Mouse (Mus musculus) lung, postnatal 4 days (tissue): ENCODE results near the gene Cend1.

Experiments
- DNase-seq, 2 experiments: peaks; one replicate each; pipeline ENCODE4 v3.0.0; 2021

The Cend1 gene

DNA sequence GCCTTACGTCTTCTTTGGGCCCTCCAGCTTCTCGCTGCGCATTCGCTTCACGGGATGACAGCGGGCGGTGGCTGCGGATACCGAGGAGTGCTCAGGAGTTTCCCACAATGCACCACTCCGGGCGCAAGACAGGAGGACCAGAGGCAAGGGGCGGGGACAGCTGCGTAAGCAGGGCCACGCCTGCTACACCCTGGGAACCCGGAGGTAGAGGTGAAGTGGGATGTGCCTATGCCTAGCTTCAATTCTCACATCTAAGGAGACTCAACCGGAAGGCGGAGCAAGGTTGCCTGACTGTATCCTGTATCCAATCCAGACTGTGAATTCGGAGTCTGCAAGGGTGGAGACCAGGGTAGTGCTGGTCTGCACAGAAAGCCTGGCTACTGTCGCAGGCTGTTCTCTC lies at the start of gene Cend1:
Cend1 (minus strand) TSS at position 182 of the 400 bp plus-strand sequence.
- peak; percentile 44 to 56 for DNase-seq

DNA sequence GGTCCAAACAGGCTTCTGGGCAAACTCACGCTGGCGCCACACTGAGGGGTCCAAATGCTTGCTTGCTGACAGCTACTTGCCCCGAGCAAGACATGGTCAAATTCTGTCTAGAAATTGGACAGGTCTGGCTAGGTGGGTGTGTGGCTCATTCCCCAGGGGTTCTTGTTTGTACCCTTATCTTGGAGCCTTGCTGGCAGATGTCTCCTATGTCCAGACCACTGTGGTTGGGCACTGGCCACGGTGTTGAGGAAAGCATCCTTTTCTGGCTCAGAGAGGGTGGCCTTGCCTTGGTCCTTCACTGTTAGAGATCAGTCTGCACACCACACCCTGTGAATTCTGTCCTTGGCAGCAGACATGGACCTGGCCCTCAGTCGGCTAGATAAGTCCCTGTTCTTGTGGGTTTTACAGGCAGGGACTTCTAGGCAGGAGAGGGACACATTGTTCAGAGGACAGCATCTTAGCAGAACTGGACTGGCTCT lies 49.0 kb upstream of the Cend1 start:
- DNase-seq = no peak

DNA sequence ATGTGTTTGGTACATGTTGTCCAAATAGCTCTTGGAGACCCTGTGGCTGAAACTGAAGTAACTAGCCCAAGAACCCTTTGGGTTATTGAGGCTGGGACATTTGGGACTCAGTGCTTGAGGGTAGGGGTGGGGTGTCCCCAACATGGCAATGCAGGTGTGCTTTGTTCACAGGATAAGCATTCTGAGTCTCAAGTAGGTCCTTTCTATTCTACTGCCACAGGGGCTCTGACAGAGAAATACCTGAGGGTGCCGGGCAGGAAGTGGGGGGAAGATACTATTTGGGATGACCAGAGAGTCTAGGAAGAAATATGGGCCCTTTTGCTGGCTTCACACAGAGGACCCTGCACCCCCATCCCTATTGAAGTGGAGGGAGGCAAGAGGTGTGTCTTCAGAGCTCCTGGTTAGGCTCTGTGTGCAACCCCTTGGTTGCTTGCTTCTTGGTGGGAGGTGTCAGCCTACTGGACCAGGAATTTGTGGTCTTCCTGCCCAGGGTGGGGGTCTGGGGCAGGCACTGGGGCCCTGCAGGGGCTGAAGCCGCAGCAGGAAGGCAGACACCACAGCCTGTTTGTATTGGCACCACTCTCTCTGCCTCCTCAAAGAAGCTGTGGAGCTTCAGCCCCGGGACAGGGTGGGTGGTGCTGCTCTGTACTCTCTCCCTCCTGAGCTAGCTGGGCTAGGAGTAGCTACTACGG lies 48.4 kb upstream of the Cend1 start:
- DNase-seq = peak in 1 of 2 experiments; percentile 63

DNA sequence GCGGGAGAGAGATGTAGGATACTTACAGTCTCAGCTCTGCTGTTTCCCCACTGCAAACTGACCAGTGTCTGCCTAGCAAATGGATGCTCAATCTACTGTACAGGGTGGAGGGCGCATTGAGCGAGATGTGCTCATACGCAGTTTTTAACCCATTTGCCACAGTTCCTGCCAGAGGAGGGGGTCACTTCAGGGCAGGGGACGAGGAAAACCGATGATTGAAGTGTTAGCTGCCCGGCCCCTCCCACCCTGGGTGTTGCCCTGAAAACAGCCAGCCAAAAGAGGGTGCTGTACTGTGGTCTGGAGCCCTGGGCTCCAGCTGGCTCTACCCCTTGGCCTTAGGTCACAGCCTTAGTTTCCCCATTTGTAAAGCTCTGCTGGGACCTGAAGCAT lies 47.7 kb upstream of the Cend1 start:
- peak; percentile 61 to 74 for DNase-seq

DNA sequence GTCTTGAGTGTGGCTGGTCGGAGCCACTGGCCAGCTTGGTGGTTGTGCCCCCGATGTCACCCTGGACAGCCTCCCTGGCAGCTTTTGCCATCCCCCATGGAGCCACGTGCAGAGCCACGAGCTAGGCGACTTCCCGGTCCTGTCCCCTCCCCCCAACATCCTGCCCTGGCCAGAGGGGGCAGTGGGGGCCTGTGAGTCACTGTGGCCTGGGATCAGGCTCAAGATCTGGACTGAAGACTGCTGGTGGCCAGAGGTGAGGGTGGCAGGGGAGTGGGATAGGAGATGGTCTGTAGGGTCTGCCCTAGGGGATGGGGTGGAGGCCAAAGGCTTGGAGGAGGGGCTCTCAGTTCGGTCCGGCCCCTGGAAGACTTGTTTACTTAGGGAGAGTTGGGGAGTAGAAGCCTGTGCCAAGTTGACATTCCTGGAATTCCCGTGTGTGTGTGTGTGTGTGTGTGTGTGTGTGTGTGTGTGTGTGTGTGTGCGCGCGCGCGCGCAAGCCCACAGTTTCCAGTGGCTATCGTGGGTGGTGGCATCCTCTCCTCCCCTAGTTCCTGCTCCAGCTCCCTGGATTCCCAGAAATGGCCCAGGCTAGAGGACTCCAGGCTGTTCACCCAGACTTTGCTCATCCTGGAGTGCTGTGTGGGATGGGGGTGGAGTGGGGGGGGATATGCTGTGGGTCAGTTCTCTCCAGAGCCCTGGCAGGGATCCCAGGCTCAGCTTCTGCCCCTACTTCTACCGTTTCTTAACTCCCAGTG lies 47.1 kb upstream of the Cend1 start:
- peak; percentile 91 to 93 for DNase-seq

DNA sequence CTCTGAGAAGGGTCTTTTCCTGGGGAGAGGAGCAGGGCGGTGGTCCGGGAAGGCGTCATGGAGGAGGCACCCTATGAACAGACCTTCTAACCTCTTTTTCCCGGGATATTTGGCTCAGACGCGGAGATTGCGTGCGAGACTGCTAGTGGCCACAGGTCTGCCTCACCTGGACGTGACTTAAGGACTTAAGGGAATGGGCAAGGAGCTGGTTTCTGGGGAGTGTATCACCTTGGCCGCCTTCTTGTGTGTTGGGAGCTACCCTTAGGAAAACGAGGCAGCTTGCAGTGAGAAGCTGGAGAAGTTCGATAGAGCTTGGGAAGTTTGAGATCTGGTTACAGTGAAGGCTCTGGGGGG lies 46.5 kb upstream of the Cend1 start:
- DNase-seq = no peak

DNA sequence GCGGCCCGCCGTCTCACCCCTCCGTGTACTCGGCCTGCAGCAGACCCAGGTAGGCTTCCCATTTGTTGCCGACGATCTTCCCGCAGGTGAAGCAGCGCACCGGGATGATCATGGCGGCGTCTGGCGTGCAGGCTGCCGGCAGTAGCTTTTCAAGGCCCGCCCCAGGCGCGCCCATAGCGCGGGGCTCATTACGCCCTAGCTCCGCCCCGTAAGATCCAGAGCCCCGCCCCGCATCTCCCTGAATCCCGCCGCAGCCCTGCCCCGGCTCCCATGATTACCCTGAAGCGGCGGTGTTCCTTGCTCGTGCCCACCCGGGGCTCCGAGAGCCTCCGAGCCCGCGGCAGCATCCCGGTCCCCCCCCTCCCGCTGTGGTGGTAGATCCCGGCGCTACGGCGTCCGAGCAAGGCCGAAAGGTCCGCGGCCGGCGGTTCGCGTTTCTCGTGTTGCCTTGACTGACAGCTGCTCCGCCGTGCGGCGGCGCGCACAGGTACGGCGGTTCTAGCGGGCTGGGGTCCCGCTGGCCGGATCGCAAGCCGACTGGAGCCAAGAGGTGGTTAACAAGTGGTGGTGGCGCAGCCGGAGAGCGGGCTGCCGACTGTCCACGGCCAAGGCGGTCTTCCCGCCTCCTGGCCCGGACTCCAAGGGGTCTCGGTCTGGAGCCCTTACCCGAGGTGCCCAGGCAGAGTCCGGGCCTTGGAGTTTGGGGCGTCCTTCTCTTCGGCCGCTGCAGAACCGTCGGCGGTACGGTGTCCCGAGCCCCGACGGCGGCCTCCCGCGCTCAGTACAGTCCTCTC lies 45.9 kb upstream of the Cend1 start, which contains the start of the genes Polr2l and Tspan4:
Polr2l (minus strand) TSS at position 122 of the 794 bp plus-strand sequence.
Tspan4 (plus strand) TSS at position 230 of the 794 bp plus-strand sequence.
- DNase-seq = peak; percentile 90

DNA sequence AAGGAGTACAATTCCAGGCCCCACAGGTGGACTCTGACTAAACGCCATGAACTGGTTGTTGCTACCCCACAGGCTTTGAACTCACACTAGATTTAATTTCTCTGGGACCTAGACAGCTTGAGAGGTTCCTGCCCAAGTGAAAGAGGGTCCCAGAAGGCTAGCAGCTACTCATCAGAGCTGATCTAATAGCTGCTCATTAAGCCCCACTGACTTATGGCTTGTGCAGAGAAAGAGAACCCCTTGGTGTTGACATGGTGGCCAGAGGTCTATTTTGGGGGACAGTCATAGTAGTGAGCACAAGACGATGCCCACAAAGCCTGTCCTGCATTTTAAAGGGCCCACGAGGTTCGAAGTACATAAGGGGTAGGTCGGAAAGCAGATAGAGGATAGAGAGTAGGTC lies 44.9 kb upstream of the Cend1 start:
- no peak for DNase-seq

DNA sequence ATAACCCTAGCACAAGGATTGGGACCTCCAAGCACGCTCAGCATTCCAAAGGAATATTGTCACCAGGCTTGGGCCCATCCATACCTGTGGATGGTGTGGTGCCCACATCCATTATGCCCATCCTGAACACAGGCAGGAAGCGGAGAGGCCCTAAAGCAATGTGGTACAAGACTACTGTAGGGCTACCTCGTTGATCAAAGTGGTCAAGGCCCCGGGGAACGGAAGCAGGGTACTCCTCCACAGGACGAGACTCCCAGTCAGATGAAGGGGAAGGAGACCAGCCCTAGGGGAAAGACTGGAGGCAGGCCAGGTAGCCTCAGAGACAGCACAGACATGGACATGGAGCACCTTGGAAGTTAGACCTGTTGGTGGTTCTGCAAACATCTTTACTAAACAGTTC lies 43.5 kb upstream of the Cend1 start:
- DNase-seq = no peak

DNA sequence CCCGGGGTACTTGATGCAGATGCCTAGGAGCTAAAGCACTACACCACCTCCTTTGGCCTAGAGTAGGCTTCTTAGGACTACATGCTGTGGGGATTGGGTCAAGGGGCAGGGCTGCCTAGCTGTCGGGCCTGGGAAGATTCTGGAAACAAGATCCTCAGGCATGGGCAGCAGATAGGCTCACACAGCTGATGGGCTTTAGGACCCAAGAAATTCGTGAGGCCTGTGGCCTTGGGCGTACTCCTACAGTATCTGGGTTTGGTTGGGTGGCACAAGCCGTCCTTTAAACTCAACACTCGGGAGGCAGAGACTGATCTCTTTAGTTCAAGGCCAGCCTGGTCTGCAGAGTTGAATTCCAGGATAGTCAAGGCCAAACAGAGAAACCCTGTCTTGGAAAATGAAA lies 42.9 kb upstream of the Cend1 start:
- no peak for DNase-seq

DNA sequence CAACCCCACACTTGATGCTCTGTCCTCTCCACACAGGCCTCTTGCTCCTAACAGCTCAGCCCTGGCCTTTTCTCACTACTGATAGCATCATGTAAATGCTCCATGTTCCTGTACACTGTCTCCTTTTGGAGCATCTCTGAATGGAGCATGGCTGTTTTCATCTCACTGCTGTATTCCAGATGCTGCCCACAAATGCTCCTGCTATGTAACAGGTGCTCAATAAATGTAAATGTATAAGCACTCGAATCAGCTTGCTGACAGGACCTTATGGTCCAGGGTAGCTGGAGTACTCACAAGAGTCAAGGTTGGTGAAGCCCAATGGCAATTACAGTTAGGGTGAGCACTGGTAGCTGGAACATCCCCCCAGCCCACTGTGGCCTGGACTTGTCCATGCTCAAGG lies 41.9 kb upstream of the Cend1 start:
- DNase-seq = no peak

DNA sequence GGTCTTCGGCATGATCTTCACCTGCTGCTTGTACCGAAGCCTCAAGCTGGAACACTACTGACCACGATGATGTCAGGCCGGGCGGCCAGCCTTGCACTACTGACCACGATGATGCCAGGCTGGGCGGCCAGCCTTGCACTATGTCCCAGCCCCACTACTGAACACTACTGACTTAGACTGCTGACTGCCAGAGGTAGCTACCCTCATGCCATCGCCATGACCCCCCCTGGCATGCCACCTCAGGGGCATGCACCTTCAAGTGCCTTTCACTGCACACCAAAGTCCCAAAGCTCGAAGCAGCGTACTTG lies 41.3 kb upstream of the Cend1 start:
- DNase-seq = no peak

DNA sequence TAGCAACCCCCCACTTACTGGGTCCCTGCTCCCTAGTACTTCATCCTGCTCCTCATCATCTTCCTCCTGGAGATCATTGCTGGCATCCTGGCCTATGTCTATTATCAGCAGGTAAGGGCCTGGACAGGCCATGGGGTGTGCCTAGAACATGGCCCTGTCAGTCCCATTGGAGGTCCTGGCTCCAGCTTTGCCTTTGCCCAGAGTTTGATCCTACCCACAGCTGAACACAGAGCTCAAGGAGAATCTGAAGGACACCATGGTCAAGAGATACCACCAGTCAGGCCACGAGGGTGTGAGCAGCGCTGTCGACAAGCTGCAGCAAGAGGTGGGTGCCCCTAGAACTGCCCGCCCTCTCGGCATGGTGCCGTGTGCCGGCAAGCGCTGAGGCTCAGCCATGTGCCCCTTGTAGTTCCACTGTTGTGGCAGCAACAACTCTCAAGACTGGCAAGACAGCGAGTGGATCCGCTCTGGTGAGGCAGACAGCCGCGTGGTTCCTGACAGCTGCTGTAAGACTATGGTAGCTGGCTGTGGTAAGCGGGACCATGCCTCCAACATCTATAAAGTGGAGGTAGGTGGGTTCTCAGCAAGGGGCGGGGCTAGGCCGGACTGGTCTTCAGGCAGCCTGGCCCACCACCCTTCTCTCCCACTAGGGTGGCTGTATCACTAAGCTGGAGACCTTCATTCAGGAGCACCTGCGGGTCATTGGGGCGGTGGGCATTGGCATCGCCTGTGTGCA lies 40.8 kb upstream of the Cend1 start:
- DNase-seq = no peak

DNA sequence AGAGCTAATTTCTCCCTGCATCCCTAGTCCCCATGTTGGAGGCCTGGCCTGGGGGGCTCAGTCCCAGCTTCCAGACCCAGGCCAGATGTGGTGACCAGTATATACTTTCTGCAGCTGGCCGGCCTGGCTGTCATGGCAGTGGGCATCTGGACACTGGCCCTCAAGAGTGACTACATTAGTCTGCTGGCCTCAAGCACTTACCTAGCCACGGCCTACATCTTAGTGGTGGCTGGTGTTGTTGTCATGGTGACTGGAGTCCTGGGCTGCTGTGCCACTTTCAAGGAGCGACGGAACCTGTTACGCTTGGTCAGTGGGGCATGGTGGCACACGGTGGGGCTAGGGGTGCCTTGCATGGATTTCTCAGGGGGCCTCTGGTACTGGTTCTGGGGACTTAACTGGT lies 40.1 kb upstream of the Cend1 start:
- no peak for DNase-seq

DNA sequence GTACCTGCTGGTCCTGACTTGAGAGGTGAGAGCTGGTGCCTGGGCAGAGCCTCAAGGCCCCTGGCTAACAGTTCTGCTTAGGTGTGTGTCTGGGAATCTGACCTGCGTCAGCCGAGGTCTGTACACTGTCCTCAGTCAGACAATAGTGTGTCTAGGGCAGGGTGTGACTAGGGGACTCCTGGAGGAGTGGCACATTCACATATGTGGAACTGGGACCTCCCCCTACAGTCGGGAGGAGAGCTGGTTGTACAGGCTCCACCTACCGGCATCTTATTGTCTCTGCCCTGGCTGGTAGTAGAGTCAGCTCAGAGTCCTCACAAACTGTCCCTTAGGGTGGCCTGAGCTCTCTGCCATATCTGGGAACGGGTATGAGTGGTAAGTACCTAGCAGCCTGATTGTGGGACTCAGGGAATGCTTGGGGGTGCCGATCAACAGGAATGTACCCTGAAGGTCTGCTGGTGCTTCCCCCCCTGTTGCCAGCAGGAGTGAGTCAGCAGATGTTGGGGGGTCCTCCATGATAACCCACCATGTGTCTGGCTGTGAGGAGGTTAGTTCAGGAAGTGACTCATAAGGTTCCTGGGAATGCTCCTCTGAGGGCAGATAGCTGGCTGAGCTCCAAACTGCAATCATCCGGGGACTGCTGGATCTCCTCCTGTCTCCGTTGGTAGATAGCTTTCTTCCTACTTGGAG lies 39.4 kb upstream of the Cend1 start:
- DNase-seq = peak; percentile 81 to 84

DNA sequence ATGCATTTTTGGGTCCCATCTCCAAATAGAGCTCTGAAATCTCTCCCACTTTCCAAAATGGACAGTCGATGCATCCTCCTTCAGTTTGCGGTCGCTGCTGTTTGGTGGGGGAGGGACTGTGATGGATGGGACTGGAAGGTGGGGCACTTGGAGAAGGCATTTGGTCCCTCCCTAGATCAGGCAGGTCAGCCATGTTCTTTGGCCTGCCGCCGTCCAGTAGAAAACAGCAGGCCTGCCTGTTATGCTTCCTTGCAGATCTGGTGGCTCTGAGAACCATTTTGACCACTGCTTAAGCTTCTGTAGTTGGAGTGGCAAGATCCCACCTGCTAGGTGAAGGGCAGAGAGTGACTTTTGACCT lies 38.9 kb upstream of the Cend1 start:
- peak in 1 of 2 experiments; percentile 62 for DNase-seq

DNA sequence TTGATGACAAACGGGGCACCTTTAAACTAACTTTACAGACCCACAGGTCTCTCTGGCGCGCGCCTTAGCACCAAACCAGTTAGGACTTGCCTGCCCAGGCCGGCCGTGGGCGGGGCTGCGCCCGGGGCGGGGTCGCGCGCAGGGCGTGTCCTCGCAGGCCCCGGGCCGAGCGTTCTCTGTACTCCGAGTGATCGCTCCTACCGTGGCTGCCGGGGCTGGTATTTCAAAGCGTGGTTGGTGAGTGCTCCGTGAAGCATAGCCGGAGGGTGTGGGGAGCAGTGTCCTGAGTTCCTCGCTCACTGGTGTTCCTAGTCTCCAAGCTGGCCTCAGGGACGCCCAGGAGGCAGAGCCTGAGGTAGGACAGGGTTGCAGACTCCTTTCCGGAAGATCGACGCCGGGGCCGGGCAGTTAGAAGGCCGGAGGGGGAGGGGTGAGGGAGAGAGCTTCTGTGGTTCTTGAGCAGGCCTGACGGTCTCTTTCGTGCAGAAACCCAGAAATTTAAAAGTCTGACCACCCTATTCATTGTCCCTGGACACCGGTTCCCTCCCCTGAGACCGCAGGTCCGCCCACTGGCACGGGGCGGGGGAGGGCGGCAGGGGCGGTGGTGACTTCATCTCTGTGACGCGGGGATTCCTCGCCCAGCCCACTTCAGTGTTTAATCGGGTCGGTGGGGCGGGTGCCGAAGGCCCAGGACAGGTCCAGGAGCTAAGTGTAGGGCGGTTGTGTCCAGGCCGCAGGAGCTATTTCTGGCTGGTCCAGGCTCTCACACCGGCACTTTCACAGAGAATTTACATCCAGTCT lies 38.1 kb upstream of the Cend1 start, which contains the start of gene Cd151:
Cd151 (plus strand) TSS at position 163 of the 801 bp plus-strand sequence.
- peak; percentile 93 to 96 for DNase-seq

DNA sequence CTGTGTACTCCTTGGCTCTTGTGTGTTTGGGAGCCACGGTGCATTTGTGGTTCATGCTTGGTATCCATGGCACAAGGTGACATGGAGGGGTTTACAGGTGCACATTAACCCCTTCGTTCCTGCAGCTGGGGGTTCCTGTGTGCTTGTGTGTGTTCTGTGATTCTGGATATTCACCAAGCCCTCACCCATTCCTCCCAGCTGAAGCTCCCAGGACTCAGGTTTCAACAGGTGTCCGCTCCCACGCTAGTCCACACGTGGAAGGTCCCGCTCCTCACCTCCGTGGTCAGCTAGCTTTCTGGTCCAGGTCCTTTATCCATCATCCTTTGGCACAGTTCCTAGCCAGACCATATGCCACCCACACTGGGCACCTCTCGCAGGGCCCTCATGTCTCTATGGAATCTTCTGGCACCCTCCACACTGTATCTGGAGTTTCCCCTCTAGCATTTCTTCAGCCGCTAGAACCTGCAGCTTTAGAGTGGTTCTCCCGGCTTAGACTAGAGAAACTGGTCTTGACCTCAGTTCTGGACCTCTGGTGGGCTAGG lies 37.4 kb upstream of the Cend1 start:
- DNase-seq = peak in 1 of 2 experiments; percentile 31

DNA sequence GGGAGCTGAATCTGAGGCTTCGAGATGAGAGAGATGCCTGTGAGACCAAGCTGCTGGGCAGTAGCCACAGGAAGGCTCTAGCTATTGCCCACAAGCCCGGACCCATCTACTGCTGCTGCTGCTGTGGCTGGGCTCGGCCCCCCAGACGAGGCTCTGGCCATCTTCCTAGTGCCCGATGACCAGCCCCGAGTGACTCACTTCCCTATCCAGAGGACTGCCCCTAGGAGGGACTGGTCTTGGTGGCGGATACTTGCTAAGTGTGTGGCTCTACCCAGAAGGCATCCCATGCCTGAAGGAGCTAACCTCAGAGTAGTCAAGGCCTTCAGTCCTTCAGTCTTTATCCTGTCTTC lies 36.7 kb upstream of the Cend1 start:
- DNase-seq = peak in 1 of 2 experiments; percentile 57

DNA sequence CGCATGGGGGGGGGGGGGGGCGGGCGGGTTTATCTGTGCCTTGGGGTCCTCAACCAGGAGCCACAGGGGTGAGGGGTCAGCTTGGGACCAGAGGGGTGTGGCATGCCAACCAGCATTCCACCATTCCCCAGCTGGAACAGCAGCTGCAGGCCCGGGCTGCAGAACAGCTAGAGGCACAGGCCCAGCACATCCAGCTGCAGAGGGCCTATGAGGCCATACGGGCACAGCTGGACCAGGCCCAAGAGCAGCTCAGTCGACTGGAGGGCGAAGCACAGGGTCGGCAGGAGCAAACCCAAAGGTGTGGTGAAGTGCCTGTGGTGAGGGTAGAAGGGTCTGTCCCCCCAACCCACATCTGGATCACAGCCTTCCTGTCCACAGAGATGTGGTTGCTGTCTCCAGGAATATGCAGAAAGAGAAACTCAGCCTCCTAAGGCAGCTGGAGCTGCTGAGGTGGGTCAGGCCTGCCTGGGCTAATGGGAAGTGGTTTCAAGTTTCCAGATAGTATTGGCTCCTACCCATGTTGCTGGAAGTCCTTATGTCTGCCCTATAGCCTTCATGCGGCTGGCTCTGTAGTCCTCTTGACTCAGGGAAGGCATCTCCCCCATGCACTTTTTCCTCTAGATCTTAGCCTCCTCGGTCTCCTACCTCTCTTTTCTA lies 36.2 kb upstream of the Cend1 start:
- peak in 1 of 2 experiments; percentile 62 for DNase-seq
